Comparison of ENCODE assay signal across 9 mouse cellular contexts in genomic region chr2:157076585-157076984, GRCm38 (mm10). TPM values are rescaled to one million over a fixed set of nuclear protein-coding genes. Genes with fewer than 3 reads are reported as not detected.
DNase-seq lines count a peak whose midpoint lies in the region; ATAC-seq and TF ChIP-seq lines count a peak whose summit lies in the region.
"Had no signal": no experiment of that assay in that cellular context is flagged by ENCODE, and none has a peak within 500 bp of the region (broad histone marks: within the 10 kb centered on the region; RNA-seq: fewer than 3 reads in every experiment).

No protein-coding gene starts in this region.

- H3K27me3 ChIP-seq in forebrain, embryonic 11.5 days (ENCODE audit: control insufficient read depth, insufficient read depth, low read length) = no peaks in the 10 kb centered on the region
- H3K27me3 ChIP-seq in intestine, embryonic 15.5 days (replicated peaks) = no peaks in the 10 kb centered on the region
- no peaks in the 10 kb centered on the region for H3K27me3 ChIP-seq in neural tube, embryonic 15.5 days (replicated peaks)

- ATAC-seq in forebrain, embryonic 11.5 days (replicated peaks; ENCODE audit: low FRiP score) = no peak
- ATAC-seq in intestine, embryonic 15.5 days = no peak
- no peak for ATAC-seq in neural tube, embryonic 15.5 days (ENCODE audit: low FRiP score)
- no peak for ATAC-seq in activated CD4-positive, CD25-positive, alpha-beta regulatory T cell, adult 4 months

- no peak overlapping the region for H3K9ac ChIP-seq in forebrain, embryonic 11.5 days (ENCODE audit: low read length)
- 0 out of 2 replicates have a peak overlapping the region, but pooled peaks have one; percentile 89 for H3K9ac ChIP-seq in intestine, embryonic 15.5 days
- peak overlapping the region; percentile 94; the same call in 1 of the 2 replicates for H3K9ac ChIP-seq in neural tube, embryonic 15.5 days (replicated peaks)

- no peak for DNase-seq in left cerebral cortex, adult 2 months (ENCODE audit: extremely low spot score in 1 of 2, low spot score in 2 of 2)
- DNase-seq in left cerebral cortex, postnatal 4 days = no peak
- DNase-seq in forebrain, embryonic 11.5 days (ENCODE audit: low spot score) = no peak
- no peak for DNase-seq in thymus, postnatal 10 days (ENCODE audit: low spot score in 2 of 2)

- intact Hi-C loops in left cerebral cortex, adult 2 months (cut with DNase I) = loop anchor here (2.0 to 5.0 kb wide), 2 partner anchors 18 to 34 kb away; no protein-coding TSS in a partner anchor
- intact Hi-C loops in left cerebral cortex, postnatal 4 days (cut with DNase I) = no loop called here

- TF ChIP-seq CTCF in left cerebral cortex, adult 2 months (IDR thresholded peaks at IDR 0.05) = no peak

- WGBS in forebrain, embryonic 11.5 days = 93% methylated on average over 7 of the region's 7 CpGs
- 74% methylated on average over 7 of the region's 7 CpGs for WGBS in intestine, embryonic 15.5 days
- WGBS in neural tube, embryonic 15.5 days = 86% methylated on average over 7 of the region's 7 CpGs

- no peak overlapping the region for H3K4me3 ChIP-seq in left cerebral cortex, adult 2 months
- H3K4me3 ChIP-seq in forebrain, embryonic 11.5 days (ENCODE audit: low read depth, low read length) = peak overlapping the region; percentile 98; the same call in 1 of the 2 replicates
- no peak overlapping the region; the same call in 1 of the 2 replicates for H3K4me3 ChIP-seq in intestine, embryonic 15.5 days (replicated peaks)
- H3K4me3 ChIP-seq in neural tube, embryonic 15.5 days (replicated peaks) = peak overlapping the region; percentile 84

- no peaks in the 10 kb centered on the region for H3K36me3 ChIP-seq in forebrain, embryonic 11.5 days (ENCODE audit: control insufficient read depth, insufficient read depth, low read length)
- H3K36me3 ChIP-seq in intestine, embryonic 15.5 days = no peaks in the 10 kb centered on the region
- peaks cover 11% of the 10 kb centered on the region for H3K36me3 ChIP-seq in neural tube, embryonic 15.5 days

- peak overlapping the region; percentile 5 for H3K27ac ChIP-seq in left cerebral cortex, adult 2 months
- no peak overlapping the region for H3K27ac ChIP-seq in forebrain, embryonic 11.5 days (ENCODE audit: low read depth, low read length)
- 0 out of 2 replicates have a peak overlapping the region, but pooled peaks have one; percentile 9 for H3K27ac ChIP-seq in intestine, embryonic 15.5 days
- H3K27ac ChIP-seq in neural tube, embryonic 15.5 days (replicated peaks) = 0 out of 2 replicates have a peak overlapping the region, but pooled peaks have one; percentile 99

- H3K4me2 ChIP-seq in forebrain, embryonic 11.5 days (ENCODE audit: low read depth, low read length, severe bottlenecking) = peak overlapping the region; percentile 97; the same call in 1 of the 2 replicates
- peak overlapping the region; percentile 85 for H3K4me2 ChIP-seq in intestine, embryonic 15.5 days (replicated peaks)
- H3K4me2 ChIP-seq in neural tube, embryonic 15.5 days = peak overlapping the region; percentile 98

- no peaks in the 10 kb centered on the region for H3K9me3 ChIP-seq in forebrain, embryonic 11.5 days (ENCODE audit: control insufficient read depth, low read length)
- H3K9me3 ChIP-seq in intestine, embryonic 15.5 days = no peaks in the 10 kb centered on the region
- no peaks in the 10 kb centered on the region for H3K9me3 ChIP-seq in neural tube, embryonic 15.5 days (replicated peaks)

- H3K4me1 ChIP-seq in forebrain, embryonic 11.5 days (replicated peaks; ENCODE audit: control insufficient read depth, insufficient read depth, low read length) = peaks cover 23% of the 10 kb centered on the region; the same call in 1 of the 2 replicates
- H3K4me1 ChIP-seq in intestine, embryonic 15.5 days (replicated peaks) = peaks cover 62% of the 10 kb centered on the region
- peaks cover 71% of the 10 kb centered on the region for H3K4me1 ChIP-seq in neural tube, embryonic 15.5 days

RNA-seq across cellular contexts. Expression of gene Soga1, which starts 2.5 kb away (rescaled TPM):
- 10 to 100 TPM; 20.2 to 25.1 TPM for total RNA-seq in left cerebral cortex, adult 2 months (2021)
- total RNA-seq in left cerebral cortex, postnatal 4 days (2021) = 100 to 1,000 TPM; 104 to 108 TPM
- 8.1 and 8.2 TPM in 2 replicates for polyA plus RNA-seq in forebrain, embryonic 11.5 days (2014; fragmentation: Nextera tagmentation; extraction: Ambion mirVana)
- 2.0 and 2.3 TPM in 2 replicates for polyA plus RNA-seq in intestine, embryonic 15.5 days (2015; fragmentation: Nextera tagmentation; extraction: Ambion mirVana)
- polyA plus RNA-seq in neural tube, embryonic 15.5 days (2015; fragmentation: Nextera tagmentation; extraction: Ambion mirVana) = 3.3 and 4.9 TPM in 2 replicates
- under 1 TPM in 1 of 2 experiments, not detected in 1; 0.05 TPM for polyA plus RNA-seq in activated CD4-positive, CD25-positive, alpha-beta regulatory T cell, adult 4 months (2017; shearing (Covaris generic))

RNA-seq across cellular contexts. Expression of gene Tldc2, which starts 10.3 kb away (rescaled TPM):
- not detected for total RNA-seq in left cerebral cortex, adult 2 months (2021)
- total RNA-seq in left cerebral cortex, postnatal 4 days (2021) = not detected
- polyA plus RNA-seq in forebrain, embryonic 11.5 days (2014; fragmentation: Nextera tagmentation; extraction: Ambion mirVana) = not detected in 2 replicates
- not detected in 2 replicates for polyA plus RNA-seq in intestine, embryonic 15.5 days (2015; fragmentation: Nextera tagmentation; extraction: Ambion mirVana)
- polyA plus RNA-seq in neural tube, embryonic 15.5 days (2015; fragmentation: Nextera tagmentation; extraction: Ambion mirVana) = 0.43 TPM in 1 of 2 replicates, not detected in the other
- not detected for polyA plus RNA-seq in activated CD4-positive, CD25-positive, alpha-beta regulatory T cell, adult 4 months (2017; shearing (Covaris generic))
- total RNA-seq: granulocyte monocyte progenitor cell, adult 5-6 weeks had no signal
- polyA plus RNA-seq: spleen, adult 2 months had no signal

RNA-seq across cellular contexts. Expression of gene Samhd1, which starts 58.5 kb away (rescaled TPM):
- 10 to 100 TPM; 12.7 to 12.9 TPM for total RNA-seq in left cerebral cortex, adult 2 months (2021)
- total RNA-seq in left cerebral cortex, postnatal 4 days (2021) = 10 to 100 TPM; 18.0 to 18.7 TPM
- 25.6 and 27.5 TPM in 2 replicates for polyA plus RNA-seq in forebrain, embryonic 11.5 days (2014; fragmentation: Nextera tagmentation; extraction: Ambion mirVana)
- polyA plus RNA-seq in intestine, embryonic 15.5 days (2015; fragmentation: Nextera tagmentation; extraction: Ambion mirVana) = 23.5 and 23.7 TPM in 2 replicates
- 11.9 and 14.6 TPM in 2 replicates for polyA plus RNA-seq in neural tube, embryonic 15.5 days (2015; fragmentation: Nextera tagmentation; extraction: Ambion mirVana)
- 100 to 1,000 TPM; 574 to 641 TPM for polyA plus RNA-seq in activated CD4-positive, CD25-positive, alpha-beta regulatory T cell, adult 4 months (2017; shearing (Covaris generic))

Comparison
In these comparisons a context has a peak if more than half of its experiments do, and no peak if none do; other contexts are left out.
1. H3K4me3 ChIP-seq: peak in forebrain, embryonic 11.5 days (single experiment) and neural tube, embryonic 15.5 days (single experiment); none in left cerebral cortex, adult 2 months (single experiment) and intestine, embryonic 15.5 days (single experiment).
2. RNA of gene Samhd1, which starts 58.5 kb away (polyA plus RNA-seq): 574 to 641 TPM in activated CD4-positive, CD25-positive, alpha-beta regulatory T cell, adult 4 months; 25.6 to 27.5 TPM in forebrain, embryonic 11.5 days, 23.5 to 23.7 TPM in intestine, embryonic 15.5 days and 11.9 to 14.6 TPM in neural tube, embryonic 15.5 days; every median in the first group is over 10 times any median in the second.
3. Peak in every context shown above with its lines, with median percentiles within 50 percentile points of each other: H3K4me2 ChIP-seq.